Mouse (Mus musculus) kidney, embryonic 16.5 days (tissue): ENCODE data around the gene Atp6v1c2. TPM values are rescaled to one million over a fixed set of nuclear protein-coding genes. Genes with fewer than 3 reads are reported as not detected.

Source experiments
- ATAC-seq: fragments of 200-750 bp; cut with Nextera tagmentation; 2 replicates; pipeline ENCODE4 v1.8.0; 2017; ENCODE audit warnings: moderate TSS enrichment; ENCODE audit not compliant: low FRiP score, low TSS enrichment
- H3K27ac ChIP-seq: fragments of 300-500 bp; sonication (generic); 2 replicates; pipeline ENCODE4 v1.5.1; 2014; ENCODE audit warnings: low read length
- H3K27me3 ChIP-seq: fragments of 300-500 bp; sonication (generic); 2 replicates; pipeline ENCODE4 v1.6.1; 2014; ENCODE audit warnings: low read length, control low read depth, mixed read lengths; ENCODE audit not compliant: insufficient read depth
- H3K36me3 ChIP-seq: fragments of 300-500 bp; sonication (generic); 2 replicates; pipeline ENCODE4 v1.6.1; 2014; ENCODE audit warnings: low read length, control low read depth, mixed read lengths; ENCODE audit not compliant: insufficient read depth
- H3K4me1 ChIP-seq: fragments of 300-500 bp; sonication (generic); 2 replicates; pipeline ENCODE4 v1.6.1; 2014; ENCODE audit warnings: low read length, control low read depth, mixed read lengths; ENCODE audit not compliant: insufficient read depth
- H3K4me2 ChIP-seq: fragments of 300-500 bp; sonication (generic); replicated peaks from 2 replicates; pipeline ENCODE4 v1.6.1; 2014; ENCODE audit warnings: low read depth, low read length
- H3K4me3 ChIP-seq: fragments of 300-500 bp; sonication (generic); 2 replicates; pipeline ENCODE4 v1.5.1; 2014; ENCODE audit warnings: mild to moderate bottlenecking, low read length
- H3K9ac ChIP-seq: fragments of 300-500 bp; sonication (generic); replicated peaks from 2 replicates; pipeline ENCODE4 v1.6.1; 2014; ENCODE audit warnings: low read length
- H3K9me3 ChIP-seq: fragments of 300-500 bp; sonication (generic); 2 replicates; pipeline ENCODE4 v1.6.1; 2016; ENCODE audit warnings: low read length, control low read depth
- WGBS: fragments of 180-500 bp; shearing (Covaris S2); extraction: QIAGEN DNeasy Blood & Tissue Kit; methylation state at CpG from one replicate; pipeline ENCODE4 v1.1.7; 2014; 5-methylcytosine and 5-hydroxymethylcytosine counted together
- polyA plus RNA-seq: library from polyadenylated mRNA; unstranded; fragments of >200 nt; fragmentation: Nextera tagmentation; extraction: Ambion mirVana; gene quantifications from 2 replicates; pipeline ENCODE4 v1.2.1, GENCODE M21; 2015

Gene Atp6v1c2
- polyA plus RNA-seq, 1 experiment from 2014 or later, result 5.8 TPM

DNA sequence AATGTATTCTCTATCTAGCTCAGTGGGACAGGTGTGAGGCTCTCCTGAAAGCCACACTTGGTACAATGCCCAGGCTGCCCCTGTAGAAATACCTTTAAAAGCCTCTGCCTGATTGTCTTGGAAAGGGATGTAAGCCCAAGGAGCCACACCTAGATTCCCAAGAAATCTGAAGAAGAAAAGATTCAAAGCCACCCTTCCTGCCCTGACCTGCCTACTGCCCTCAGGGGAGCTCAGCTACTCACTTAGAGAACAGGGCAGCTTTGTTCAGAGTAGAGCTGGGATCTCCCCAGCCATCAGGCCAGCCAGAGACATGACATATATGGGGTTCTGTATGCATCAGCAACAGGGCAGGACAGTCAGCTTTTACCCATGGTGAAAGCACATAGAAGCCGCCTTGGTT is 29.3 kb downstream of the Atp6v1c2 start:
- Histone ChIP-seq H3K27ac (no peak overlapping the region), H3K9me3 (no peaks in the 10 kb centered on the region), H3K4me1 (no peaks in the 10 kb centered on the region), H3K4me2 (no peak overlapping the region), H3K4me3 (no peak overlapping the region), H3K36me3 (no peaks in the 10 kb centered on the region), H3K27me3 (no peaks in the 10 kb centered on the region), H3K9ac (no peak overlapping the region)
- ATAC-seq, result no peak
- WGBS, result 91% methylated on average over 1 of the region's 1 CpGs

DNA sequence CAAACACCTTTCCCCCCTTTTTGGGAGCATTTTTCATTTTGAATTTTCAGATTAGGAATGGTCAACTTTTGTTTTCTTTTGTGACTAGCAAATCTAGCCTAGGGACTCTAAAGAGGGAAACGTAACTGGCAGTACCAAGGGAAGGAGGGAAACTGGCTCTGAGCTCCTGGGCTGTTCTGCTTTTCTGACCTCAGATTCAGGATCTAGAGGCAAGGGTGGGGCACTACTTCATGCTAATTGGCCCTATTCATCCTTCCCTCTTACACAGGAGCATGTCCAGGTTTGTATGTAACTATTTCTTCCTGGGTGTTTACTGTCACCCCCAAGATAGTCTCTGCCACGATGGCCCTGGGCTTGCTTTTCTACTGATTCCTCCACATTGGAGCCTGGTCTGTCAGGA is 32.3 kb downstream of the Atp6v1c2 start:
- H3K27me3 ChIP-seq, result no peaks in the 10 kb centered on the region
- H3K36me3 ChIP-seq, result no peaks in the 10 kb centered on the region
- ATAC-seq, result no peak
- no peak overlapping the region for H3K4me2 ChIP-seq
- H3K4me1 ChIP-seq, result no peaks in the 10 kb centered on the region
- WGBS, result 44% methylated on average over 2 of the region's 2 CpGs
- H3K27ac ChIP-seq, result no peak overlapping the region
- H3K4me3 ChIP-seq, result no peak overlapping the region
- H3K9me3 ChIP-seq, result no peaks in the 10 kb centered on the region
- H3K9ac ChIP-seq, result no peak overlapping the region

DNA sequence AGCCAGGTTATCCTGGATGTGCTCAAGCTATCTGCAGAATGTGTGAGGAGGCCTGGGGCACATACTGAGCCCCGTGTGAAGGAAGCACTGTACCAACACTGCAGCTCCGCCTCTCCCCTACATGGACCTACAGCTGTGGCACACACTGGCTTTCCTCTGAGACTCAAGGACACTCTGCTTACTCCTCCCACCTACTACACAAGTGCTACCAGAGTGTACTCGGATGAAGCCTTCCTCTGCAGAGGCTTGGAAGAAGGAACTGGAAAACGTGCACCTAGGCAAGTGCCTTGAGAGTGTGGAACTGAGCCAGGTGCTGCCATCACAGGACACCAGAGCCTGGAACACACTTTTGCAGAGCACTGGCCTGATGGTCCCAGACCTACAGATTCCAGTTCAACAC is 38.6 kb downstream of the Atp6v1c2 start:
- no peaks in the 10 kb centered on the region for H3K9me3 ChIP-seq
- H3K4me2 ChIP-seq, result no peak overlapping the region
- 0 out of 2 replicates have a peak, but pooled peaks cover 7% of the 10 kb centered on the region for H3K36me3 ChIP-seq
- 60% methylated on average over 4 of the region's 4 CpGs for WGBS
- no peak overlapping the region for H3K4me3 ChIP-seq
- no peak overlapping the region for H3K9ac ChIP-seq
- H3K27me3 ChIP-seq, result no peaks in the 10 kb centered on the region
- no peaks in the 10 kb centered on the region for H3K4me1 ChIP-seq
- no peak for ATAC-seq
- no peak overlapping the region for H3K27ac ChIP-seq

DNA sequence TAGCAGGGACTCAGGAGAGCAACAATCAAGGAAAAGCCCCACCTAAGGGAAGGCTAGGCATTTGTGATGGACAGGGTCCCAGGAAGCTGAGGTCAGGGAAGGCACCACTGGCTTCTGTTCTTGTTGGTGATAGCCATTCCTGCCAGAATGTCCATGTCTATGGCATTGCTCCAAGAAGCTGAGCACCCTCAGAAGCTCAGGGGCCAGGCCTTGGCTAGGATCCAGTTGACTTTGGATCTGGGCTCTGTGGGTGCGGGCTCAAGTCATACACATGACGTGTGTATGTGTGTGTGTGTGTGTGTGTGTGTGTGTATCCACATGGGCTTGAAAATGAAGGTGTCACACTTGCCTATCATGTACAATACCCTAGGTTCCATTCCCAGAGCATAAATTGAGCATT is 39.2 kb downstream of the Atp6v1c2 start:
- Histone ChIP-seq H3K4me2 (no peak overlapping the region), H3K27ac (no peak overlapping the region), H3K4me1 (no peaks in the 10 kb centered on the region), H3K9ac (no peak overlapping the region), H3K36me3 (peaks cover 13% of the 10 kb centered on the region), H3K4me3 (no peak overlapping the region), H3K27me3 (no peaks in the 10 kb centered on the region), H3K9me3 (no peaks in the 10 kb centered on the region)
- no peak for ATAC-seq
- WGBS, result 80% methylated on average over 2 of the region's 2 CpGs

DNA sequence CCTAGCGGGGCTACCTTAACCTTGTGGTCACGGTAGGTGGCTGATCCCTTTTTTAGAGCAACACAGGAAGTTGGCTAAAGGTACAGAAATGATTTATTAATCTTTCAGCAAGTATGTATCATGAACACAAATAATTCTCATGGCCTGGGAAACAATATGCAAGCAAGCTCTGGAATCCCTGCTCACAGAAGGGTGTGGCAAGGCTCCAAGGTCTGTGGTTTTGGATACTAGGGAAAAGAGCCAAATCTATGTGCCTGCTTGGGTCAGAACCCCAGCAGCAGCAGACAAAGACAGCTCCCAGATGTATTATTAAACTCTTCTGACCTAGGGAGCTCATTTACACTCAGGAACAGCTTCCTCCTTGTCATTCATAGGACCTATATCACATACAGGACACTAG is 40.1 kb downstream of the Atp6v1c2 start:
- Histone ChIP-seq H3K27me3 (no peaks in the 10 kb centered on the region), H3K9me3 (no peaks in the 10 kb centered on the region), H3K27ac (no peak overlapping the region), H3K4me2 (no peak overlapping the region), H3K9ac (no peak overlapping the region), H3K4me1 (no peaks in the 10 kb centered on the region), H3K36me3 (peaks cover 21% of the 10 kb centered on the region), H3K4me3 (no peak overlapping the region)
- 46% methylated on average over 2 of the region's 2 CpGs for WGBS
- no peak for ATAC-seq

DNA sequence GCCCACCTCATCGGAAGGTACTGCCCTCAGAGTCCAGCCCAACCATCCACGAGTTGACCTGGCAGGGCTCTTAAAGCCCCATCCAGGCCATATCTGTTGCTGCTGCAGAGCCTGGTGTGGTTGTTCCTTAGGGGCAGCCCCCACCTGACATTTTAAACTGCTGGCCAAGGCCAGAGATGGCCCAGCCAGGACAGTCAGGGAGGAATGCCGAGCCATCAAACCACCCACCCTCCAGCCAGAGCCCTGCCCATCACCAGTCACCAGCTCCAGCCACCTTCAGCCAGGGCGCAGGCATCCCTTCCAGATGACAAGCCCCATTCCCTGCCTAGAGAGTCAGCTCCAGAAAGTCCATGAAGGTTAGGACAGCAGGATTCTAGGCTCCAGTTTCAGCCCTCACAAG is 40.7 kb downstream of the Atp6v1c2 start:
- H3K9ac ChIP-seq, result no peak overlapping the region
- no peak for ATAC-seq
- no peak overlapping the region for H3K4me2 ChIP-seq
- no peak overlapping the region for H3K4me3 ChIP-seq
- no peaks in the 10 kb centered on the region for H3K27me3 ChIP-seq
- WGBS, result 73% methylated on average over 4 of the region's 4 CpGs
- H3K36me3 ChIP-seq, result peaks cover 27% of the 10 kb centered on the region
- H3K9me3 ChIP-seq, result no peaks in the 10 kb centered on the region
- H3K4me1 ChIP-seq, result no peaks in the 10 kb centered on the region
- H3K27ac ChIP-seq, result no peak overlapping the region

DNA sequence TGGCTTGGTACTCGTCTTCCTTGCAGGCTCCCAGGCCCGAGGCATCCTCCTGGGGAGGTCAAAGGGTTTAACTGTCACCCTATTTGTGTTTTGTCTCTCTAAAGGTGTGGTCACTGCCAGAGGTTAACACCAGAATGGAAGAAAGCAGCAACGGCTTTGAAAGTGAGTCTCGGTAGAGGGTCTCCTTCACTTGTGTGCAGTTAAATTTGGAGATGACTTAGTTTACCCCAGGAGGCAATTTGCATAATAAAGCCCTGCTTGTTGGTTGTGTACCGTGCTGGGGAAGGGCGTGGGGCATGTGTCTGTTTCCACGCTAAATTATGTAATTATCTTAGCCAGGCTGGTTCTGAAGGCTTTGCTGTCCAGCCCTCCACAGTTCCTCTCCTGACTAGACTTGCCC is 55.3 kb downstream of the Atp6v1c2 start:
- Histone ChIP-seq H3K4me1 (peaks cover 16% of the 10 kb centered on the region), H3K9ac (no peak overlapping the region), H3K27ac (no peak overlapping the region), H3K4me2 (no peak overlapping the region), H3K36me3 (peaks cover 75% of the 10 kb centered on the region), H3K27me3 (no peaks in the 10 kb centered on the region), H3K4me3 (no peak overlapping the region), H3K9me3 (no peaks in the 10 kb centered on the region)
- no peak for ATAC-seq
- 79% methylated on average over 7 of the region's 7 CpGs for WGBS

DNA sequence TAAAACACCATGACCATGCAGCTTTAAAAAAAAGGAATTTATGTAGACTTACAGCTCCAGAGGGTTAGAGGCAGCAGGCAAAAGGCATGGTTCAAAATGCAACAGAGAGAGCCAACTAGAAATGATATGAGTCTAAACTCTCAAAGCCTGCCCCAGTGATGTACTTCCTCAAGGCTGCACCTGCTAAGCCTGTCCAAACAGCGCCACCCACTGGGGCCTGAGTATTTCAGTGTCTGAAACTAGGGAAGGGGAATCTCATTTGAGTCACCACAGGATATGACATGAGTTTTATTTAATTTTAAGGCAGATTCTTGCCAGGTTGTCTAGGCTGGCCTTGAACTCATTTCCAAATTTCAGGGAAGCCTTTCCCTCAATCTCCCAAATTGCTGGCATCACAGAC is 57.9 kb downstream of the Atp6v1c2 start:
- Histone ChIP-seq H3K4me3 (no peak overlapping the region), H3K27ac (no peak overlapping the region), H3K4me1 (peaks cover 30% of the 10 kb centered on the region), H3K36me3 (peaks cover 50% of the 10 kb centered on the region), H3K27me3 (no peaks in the 10 kb centered on the region), H3K9me3 (no peaks in the 10 kb centered on the region), H3K9ac (no peak overlapping the region), H3K4me2 (no peak overlapping the region)
- ATAC-seq, result no peak
- 79% methylated on average over 1 of the region's 1 CpGs for WGBS

DNA sequence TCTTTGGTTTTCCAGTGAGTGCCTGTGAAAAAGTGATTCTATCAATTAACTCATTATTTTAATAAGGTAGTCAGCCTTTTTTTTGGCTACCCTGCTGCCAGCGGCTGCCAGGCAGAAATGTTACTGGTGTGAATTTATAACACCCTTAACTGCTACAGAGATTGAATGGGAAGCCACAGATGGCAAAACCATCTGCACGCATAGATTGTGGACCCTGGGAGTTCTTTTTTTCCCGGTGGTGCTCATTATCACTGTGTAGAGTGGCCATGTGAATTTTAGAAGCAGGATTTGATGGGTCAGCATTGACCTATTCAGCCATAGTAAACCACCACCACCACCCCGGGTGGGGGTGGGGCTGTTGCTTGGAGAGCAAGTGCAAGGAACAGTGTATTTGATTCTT is 61.8 kb downstream of the Atp6v1c2 start:
- no peak for ATAC-seq
- peak overlapping the region; percentile 58 for H3K4me2 ChIP-seq

DNA sequence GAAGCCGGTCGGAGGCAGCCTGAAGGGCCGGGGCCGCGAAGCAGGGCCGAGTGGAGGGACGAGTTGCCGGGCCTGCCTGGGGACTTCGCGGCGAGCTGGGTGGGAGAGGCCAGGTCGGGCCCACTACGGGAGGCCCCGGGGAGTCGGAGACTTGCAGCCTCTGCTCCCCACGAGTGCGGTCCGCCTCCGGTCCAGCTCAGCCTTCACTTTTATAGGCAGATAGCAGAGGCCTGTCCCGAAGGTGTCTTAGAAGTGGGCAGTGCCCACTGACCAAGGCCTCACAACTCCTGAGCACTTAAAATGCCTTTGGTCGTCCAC is 62.5 kb downstream of the Atp6v1c2 start:
- WGBS, result under 1% methylated on average over 21 of the region's 21 CpGs
- Histone ChIP-seq H3K9me3 (no peaks in the 10 kb centered on the region), H3K4me3 (peak overlapping the region; percentile 83), H3K27me3 (no peaks in the 10 kb centered on the region), H3K4me1 (peaks cover 27% of the 10 kb centered on the region), H3K9ac (peak overlapping the region; percentile 91), H3K4me2 (peak overlapping the region; percentile 58), H3K36me3 (peaks cover 15% of the 10 kb centered on the region), H3K27ac (peak overlapping the region; percentile 71)
- peak; percentile 82 for ATAC-seq

More for the DNA sequence above, 61.8 kb downstream of the Atp6v1c2 start:
- Histone ChIP-seq H3K27me3 (no peaks in the 10 kb centered on the region), H3K9ac (peak overlapping the region; percentile 91), H3K9me3 (no peaks in the 10 kb centered on the region), H3K27ac (no peak overlapping the region), H3K36me3 (peaks cover 18% of the 10 kb centered on the region), H3K4me1 (peaks cover 30% of the 10 kb centered on the region), H3K4me3 (peak overlapping the region; percentile 83)
- WGBS, result 9% methylated on average over 4 of the region's 4 CpGs
